Mouse (Mus musculus) embryonic facial prominence, embryonic 11.5 days (tissue): ENCODE measurements around the gene Lypd5. TPM values are rescaled to one million over a fixed set of nuclear protein-coding genes. Genes with fewer than 3 reads are reported as not detected.

ENCODE experiments used
- ATAC-seq: fragments of 200-750 bp; cut with Nextera tagmentation; replicated peaks from 2 replicates; pipeline ENCODE4 v1.8.0; 2017; ENCODE audit warnings: low read depth; ENCODE audit not compliant: insufficient number of reproducible peaks, low FRiP score, low TSS enrichment
- DNase-seq: peaks from one replicate; pipeline ENCODE4 v3.0.0-alpha.2; 2015; ENCODE audit warnings: low spot score
- H3K27ac ChIP-seq: fragments of 300-500 bp; sonication (generic); replicated peaks from 2 replicates; pipeline ENCODE4 v1.5.1; 2014; ENCODE audit warnings: mild to moderate bottlenecking, low read depth, low read length, control low read depth
- H3K27me3 ChIP-seq: fragments of 300-500 bp; sonication (generic); 2 replicates; pipeline ENCODE4 v1.6.1; 2014; ENCODE audit warnings: mild to moderate bottlenecking, low read length, moderate library complexity, mixed read lengths; ENCODE audit not compliant: control insufficient read depth, insufficient read depth
- H3K36me3 ChIP-seq: fragments of 300-500 bp; sonication (generic); replicated peaks from 2 replicates; pipeline ENCODE4 v1.6.1; 2014; ENCODE audit warnings: low read depth, mild to moderate bottlenecking, low read length, moderate library complexity, mixed read lengths; ENCODE audit not compliant: control insufficient read depth, insufficient read depth
- H3K4me1 ChIP-seq: fragments of 300-500 bp; sonication (generic); 2 replicates; pipeline ENCODE4 v1.6.1; 2014; ENCODE audit warnings: low read length, mixed read lengths; ENCODE audit not compliant: control insufficient read depth, insufficient read depth
- H3K4me2 ChIP-seq: fragments of 300-500 bp; sonication (generic); 2 replicates; pipeline ENCODE4 v1.6.1; 2014; ENCODE audit warnings: low read depth, mild to moderate bottlenecking, control low read depth, low read length, moderate library complexity
- H3K4me3 ChIP-seq: fragments of 300-500 bp; sonication (generic); 2 replicates; pipeline ENCODE4 v1.5.1; 2014; ENCODE audit warnings: low read depth, low read length, control low read depth
- H3K9ac ChIP-seq: fragments of 300-500 bp; sonication (generic); replicated peaks from 2 replicates; pipeline ENCODE4 v1.6.1; 2014; ENCODE audit warnings: mild to moderate bottlenecking, control low read depth, low read length
- H3K9me3 ChIP-seq: fragments of 300-500 bp; sonication (generic); replicated peaks from 2 replicates; pipeline ENCODE4 v1.6.1; 2016; ENCODE audit warnings: mild to moderate bottlenecking, low read length, inconsistent platforms, mixed read lengths; ENCODE audit not compliant: control insufficient read depth
- WGBS: fragments of 180-500 bp; shearing (Covaris S2); extraction: QIAGEN DNeasy Blood & Tissue Kit; methylation state at CpG from one replicate; pipeline ENCODE4 v1.1.7; 2014; 5-methylcytosine and 5-hydroxymethylcytosine counted together
- polyA plus RNA-seq: library from polyadenylated mRNA; unstranded; fragments of >200 nt; fragmentation: Nextera tagmentation; extraction: Ambion mirVana; gene quantifications from 2 replicates; pipeline ENCODE4 v1.2.1, GENCODE M21; 2014

Lypd5 gene
- polyA plus RNA-seq, 1 experiment from 2014 or later, result not detected

- Histone ChIP-seq H3K4me1 (no peaks in the 10 kb centered on the region), H3K9me3 (no peaks in the 10 kb centered on the region), H3K9ac (0 out of 2 replicates have a peak overlapping the region, but pooled peaks have one; percentile 22), H3K4me2 (no peak overlapping the region), H3K27ac (no peak overlapping the region), H3K4me3 (no peak overlapping the region), H3K36me3 (no peaks in the 10 kb centered on the region), H3K27me3 (no peaks in the 10 kb centered on the region)
- ATAC-seq (no peak), DNase-seq (peak; percentile 92)
- 22% methylated on average over 10 of the region's 10 CpGs for WGBS
Observed at GRCm38 (mm10) chr7:24364827-24365226, 15.8 kb downstream of the Lypd5 start.

- H3K27ac ChIP-seq, result no peak overlapping the region
- no peaks in the 10 kb centered on the region for H3K9me3 ChIP-seq
- no peak for ATAC-seq
- no peak overlapping the region for H3K4me2 ChIP-seq
- no peaks in the 10 kb centered on the region for H3K4me1 ChIP-seq
- H3K36me3 ChIP-seq, result no peaks in the 10 kb centered on the region
- H3K27me3 ChIP-seq, result no peaks in the 10 kb centered on the region
- WGBS, result 75% methylated on average over 5 of the region's 5 CpGs
- no peak for DNase-seq
- no peak overlapping the region for H3K9ac ChIP-seq
- no peak overlapping the region for H3K4me3 ChIP-seq
Observed at GRCm38 (mm10) chr7:24365258-24366014, 16.4 kb downstream of the Lypd5 start.

DNA sequence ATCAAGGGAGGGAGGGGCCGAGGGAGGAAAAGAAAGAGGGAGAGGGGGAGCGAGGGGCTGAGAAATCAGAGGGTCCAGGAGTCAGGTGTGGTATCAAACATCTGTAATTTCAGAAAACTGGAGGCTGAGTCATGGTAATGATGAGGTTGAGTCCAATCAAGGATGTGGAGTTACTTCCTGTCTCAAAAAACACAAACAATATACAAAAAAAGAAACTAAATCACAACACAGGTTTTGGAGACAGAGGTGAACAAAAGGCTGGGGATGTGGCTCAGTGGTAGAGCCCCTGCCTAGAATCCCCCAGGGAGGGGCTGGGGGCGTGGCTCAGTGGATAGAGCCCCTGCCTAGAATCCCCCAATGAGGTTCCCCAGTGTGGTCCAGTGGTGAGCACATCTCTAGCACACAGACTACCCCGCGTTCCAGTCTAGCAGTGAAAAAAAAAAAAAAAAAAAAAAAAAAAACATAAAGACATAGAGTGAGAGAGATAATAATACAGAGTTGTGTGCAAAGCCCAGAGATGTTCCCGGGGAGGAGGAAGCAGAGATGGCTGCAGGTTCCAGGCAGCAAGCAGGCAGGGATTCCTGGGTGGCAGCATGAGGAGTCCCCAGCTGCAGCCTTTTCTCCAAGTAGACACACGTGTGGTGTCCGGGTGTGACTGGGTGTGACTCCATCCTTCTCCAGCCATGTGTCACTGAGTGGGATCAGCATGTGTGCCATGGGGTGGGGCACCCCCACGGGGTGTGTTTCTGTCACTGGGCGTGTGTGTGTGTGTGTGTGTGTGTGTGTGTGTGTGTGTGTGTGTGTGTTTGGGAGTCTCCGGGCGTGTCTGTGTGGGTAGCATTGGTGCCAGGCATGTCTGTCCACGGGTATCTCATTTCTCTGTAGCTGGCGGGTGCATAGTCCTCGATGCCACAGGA, 18.0 kb downstream of the Lypd5 start:
- Histone ChIP-seq H3K27me3 (no peaks in the 10 kb centered on the region), H3K9me3 (no peaks in the 10 kb centered on the region), H3K27ac (no peak overlapping the region), H3K9ac (no peak overlapping the region), H3K4me3 (no peak overlapping the region), H3K4me1 (no peaks in the 10 kb centered on the region), H3K36me3 (no peaks in the 10 kb centered on the region), H3K4me2 (no peak overlapping the region)
- 77% methylated on average over 15 of the region's 15 CpGs for WGBS
- ATAC-seq, result no peak
- DNase-seq, result no peak

DNA sequence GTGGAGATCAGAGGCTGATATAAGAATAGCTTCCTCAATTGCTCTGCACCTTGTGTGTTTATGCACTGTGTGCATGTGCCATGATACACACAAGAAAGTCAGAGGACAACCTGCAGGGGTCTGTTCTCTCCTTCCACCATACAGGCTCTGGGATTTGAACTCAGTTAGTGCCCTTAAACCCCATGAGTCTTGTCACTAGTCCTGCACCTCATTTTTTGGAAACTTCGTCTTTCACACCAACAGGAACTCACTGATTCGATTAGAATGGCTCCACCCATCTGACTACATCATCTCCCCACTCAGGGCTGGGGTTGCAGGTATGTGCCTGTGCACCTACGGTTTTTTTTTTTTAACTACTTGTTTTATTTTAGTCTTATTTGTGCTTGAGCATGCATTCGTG, 19.2 kb downstream of the Lypd5 start:
- WGBS, result 66% methylated on average over 4 of the region's 4 CpGs
- H3K27me3 ChIP-seq, result no peaks in the 10 kb centered on the region
- no peak overlapping the region for H3K4me3 ChIP-seq
- no peaks in the 10 kb centered on the region for H3K9me3 ChIP-seq
- no peak overlapping the region for H3K27ac ChIP-seq
- no peaks in the 10 kb centered on the region for H3K4me1 ChIP-seq
- no peak overlapping the region for H3K4me2 ChIP-seq
- DNase-seq (no peak), ATAC-seq (no peak)
- no peaks in the 10 kb centered on the region for H3K36me3 ChIP-seq
- no peak overlapping the region for H3K9ac ChIP-seq

DNA sequence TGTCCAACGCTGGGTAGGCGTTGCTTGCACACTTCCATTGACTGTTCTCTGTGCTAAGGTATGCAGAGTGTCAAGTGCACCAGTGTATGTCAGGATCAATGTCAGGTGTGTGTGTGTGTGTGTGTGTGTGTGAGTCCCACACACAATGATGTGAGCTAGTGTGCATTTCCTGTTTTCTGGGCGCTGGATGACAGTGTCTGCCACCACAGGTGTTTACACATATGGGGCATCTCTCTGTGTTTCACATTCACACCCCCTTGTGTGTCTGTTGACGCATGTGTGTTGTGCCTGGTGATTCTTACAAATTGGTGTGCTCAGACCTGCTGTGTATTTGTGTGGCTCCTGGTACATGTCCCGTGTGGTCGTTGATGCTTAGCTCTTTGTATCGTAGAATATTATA, 19.9 kb downstream of the Lypd5 start:
- Histone ChIP-seq H3K27me3 (no peaks in the 10 kb centered on the region), H3K4me1 (no peaks in the 10 kb centered on the region), H3K36me3 (no peaks in the 10 kb centered on the region), H3K9ac (no peak overlapping the region), H3K9me3 (no peaks in the 10 kb centered on the region), H3K4me2 (no peak overlapping the region), H3K27ac (no peak overlapping the region), H3K4me3 (no peak overlapping the region)
- DNase-seq (no peak), ATAC-seq (no peak)
- 88% methylated on average over 7 of the region's 7 CpGs for WGBS

DNA sequence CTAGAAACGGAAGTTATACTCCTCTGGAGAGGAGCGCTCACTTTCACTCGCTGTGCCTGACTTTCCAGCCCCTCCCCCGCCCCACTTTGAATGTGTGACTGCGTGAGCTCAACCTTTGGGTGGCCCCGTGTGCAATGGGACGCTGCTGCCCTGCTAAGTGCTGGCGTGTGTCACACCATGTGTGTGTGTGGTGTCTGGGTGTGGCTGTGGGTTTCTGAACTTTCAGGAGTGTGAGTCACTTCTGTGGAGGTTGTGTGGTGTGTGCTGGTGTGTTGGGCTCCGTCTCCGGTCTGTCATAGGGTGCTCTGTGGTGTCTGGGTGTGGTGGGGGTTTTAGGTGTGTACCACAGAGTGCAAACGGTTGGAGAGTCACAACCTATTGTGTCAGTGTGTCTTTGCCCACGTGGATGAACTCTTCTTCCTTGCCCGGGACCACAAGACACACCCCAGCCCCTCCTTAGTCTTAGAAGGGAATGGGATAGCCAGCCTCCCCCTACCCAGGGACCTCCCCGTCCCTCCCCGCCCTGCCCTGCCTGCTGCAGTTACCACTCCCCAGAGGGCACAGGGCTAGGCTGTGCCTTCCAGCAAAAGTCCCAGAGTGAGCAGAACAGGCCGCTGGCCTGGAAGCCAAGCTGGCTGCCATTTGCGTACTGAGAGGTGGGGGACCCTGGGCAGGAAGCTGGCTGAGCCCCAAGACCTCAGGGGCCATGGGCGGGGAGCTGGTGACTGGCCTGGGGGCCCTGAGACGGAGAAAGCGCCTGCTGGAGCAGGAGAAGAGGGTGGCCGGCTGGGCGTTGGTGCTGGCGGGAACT, 20.9 kb downstream of the Lypd5 start, which contains the start of gene Kcnn4:
Kcnn4 (plus strand) TSS at position 533 of the 811 bp plus-strand sequence.
- no peak within 1 kb of the TSS for H3K4me3 ChIP-seq
- no peak within 1 kb of the TSS for H3K27ac ChIP-seq
- 43% methylated on average over 23 of the region's 23 CpGs for WGBS
- peak within 1 kb of the TSS; percentile 46; the same call in 1 of the 2 replicates for H3K9ac ChIP-seq
- ATAC-seq, result no peak
- H3K27me3 ChIP-seq, result no peaks in the 10 kb centered on the region
- H3K9me3 ChIP-seq, result no peaks in the 10 kb centered on the region
- H3K4me2 ChIP-seq, result no peak within 1 kb of the TSS
- DNase-seq, result no peak
- no peaks in the 10 kb centered on the region for H3K4me1 ChIP-seq
- no peaks in the 10 kb centered on the region for H3K36me3 ChIP-seq

GRCm38 (mm10) chr7:24371012-24371808, 22.2 kb downstream of the Lypd5 start:
- H3K27ac ChIP-seq, result no peak overlapping the region
- no peak for DNase-seq
- WGBS, result 84% methylated on average over 6 of the region's 7 CpGs
- no peaks in the 10 kb centered on the region for H3K9me3 ChIP-seq
- H3K4me1 ChIP-seq, result no peaks in the 10 kb centered on the region
- H3K27me3 ChIP-seq, result no peaks in the 10 kb centered on the region
- no peak for ATAC-seq
- no peak overlapping the region for H3K4me3 ChIP-seq
- no peak overlapping the region for H3K9ac ChIP-seq
- H3K4me2 ChIP-seq, result no peak overlapping the region
- no peaks in the 10 kb centered on the region for H3K36me3 ChIP-seq
